Mouse (Mus musculus) cortical plate, adult 2 months (tissue): ENCODE results near the gene Arhgap15.

ENCODE experiments used
- CTCF ChIP-seq: fragments of 200-500 bp; IDR thresholded peaks from 2 replicates; pipeline ENCODE4 v1.5.1; 2011; ENCODE audit warnings: mild to moderate bottlenecking, control low read depth, low read length; ENCODE audit not compliant: insufficient read depth; ENCODE audit errors: extremely low read depth
- POLR2A ChIP-seq: fragments of 200-500 bp; IDR thresholded peaks from 2 replicates; pipeline ENCODE4 v1.6.1; 2011; ENCODE audit warnings: mild to moderate bottlenecking, low read length, control low read depth; ENCODE audit not compliant: insufficient read depth; ENCODE audit errors: extremely low read depth

- TF ChIP-seq POLR2A: no peak
- no peak for TF ChIP-seq CTCF
Measured at GRCm38 (mm10) chr2:44068906-44069305, 320.3 kb downstream of the Arhgap15 start.
